Mouse (Mus musculus) neural tube, embryonic 12.5 days (tissue): ENCODE data around the gene Arntl. TPM values are rescaled to one million over a fixed set of nuclear protein-coding genes. Genes with fewer than 3 reads are reported as not detected.

Source experiments
- ATAC-seq: fragments of 200-750 bp; cut with Nextera tagmentation; 2 replicates; pipeline ENCODE4 v1.8.0; 2017; ENCODE audit warnings: low read depth, mild to moderate bottlenecking, moderate TSS enrichment, moderate library complexity; ENCODE audit not compliant: low FRiP score
- H3K27ac ChIP-seq: fragments of 300-500 bp; sonication (generic); 2 replicates; pipeline ENCODE4 v1.5.1; 2016
- H3K27me3 ChIP-seq: fragments of 300-500 bp; sonication (generic); replicated peaks from 2 replicates; pipeline ENCODE4 v1.6.1; 2016; ENCODE audit warnings: mild to moderate bottlenecking
- H3K36me3 ChIP-seq: fragments of 300-500 bp; sonication (generic); 2 replicates; pipeline ENCODE4 v1.6.1; 2016; ENCODE audit warnings: mild to moderate bottlenecking
- H3K4me1 ChIP-seq: fragments of 300-500 bp; sonication (generic); 2 replicates; pipeline ENCODE4 v1.6.1; 2016
- H3K4me2 ChIP-seq: fragments of 300-500 bp; sonication (generic); replicated peaks from 2 replicates; pipeline ENCODE4 v1.6.1; 2016; ENCODE audit warnings: mild to moderate bottlenecking
- H3K4me3 ChIP-seq: fragments of 300-500 bp; sonication (generic); 2 replicates; pipeline ENCODE4 v1.5.1; 2016
- H3K9ac ChIP-seq: fragments of 300-500 bp; sonication (generic); 2 replicates; pipeline ENCODE4 v1.6.1; 2016; ENCODE audit warnings: mild to moderate bottlenecking
- H3K9me3 ChIP-seq: fragments of 300-500 bp; sonication (generic); 2 replicates; pipeline ENCODE4 v1.6.1; 2016; ENCODE audit warnings: mild to moderate bottlenecking
- WGBS: fragments of 180-500 bp; shearing (Covaris S2); methylation state at CpG from one replicate; pipeline ENCODE4 v1.1.7; 2016; 5-methylcytosine and 5-hydroxymethylcytosine counted together
- polyA plus RNA-seq: library from polyadenylated mRNA; unstranded; fragments of >200 nt; fragmentation: Nextera tagmentation; extraction: Ambion mirVana; gene quantifications from 2 replicates; pipeline ENCODE4 v1.2.1, GENCODE M21; 2016

Gene Arntl
- polyA plus RNA-seq, result 7.5 and 7.6 TPM in 2 replicates

GRCm38 (mm10) chr7:113206644-113207470, at the start of gene Arntl:
Arntl (plus strand) TSS chr7:113207465.
- WGBS, result under 1% methylated on average over 52 of the region's 52 CpGs
- Histone ChIP-seq H3K4me2 (peak within 1 kb of the TSS; percentile 84), H3K27me3 (peaks cover 63% of the 10 kb centered on the region), H3K9ac (peak within 1 kb of the TSS; percentile 73), H3K4me1 (peaks cover 13% of the 10 kb centered on the region), H3K27ac (no peak within 1 kb of the TSS; the same call in 1 of the 2 replicates), H3K4me3 (peak within 1 kb of the TSS; percentile 82), H3K9me3 (no peaks in the 10 kb centered on the region), H3K36me3 (no peaks in the 10 kb centered on the region)
- ATAC-seq, result peak; percentile 99

GRCm38 (mm10) chr7:113161077-113161698, 46.1 kb upstream of the Arntl start:
- H3K27me3 ChIP-seq, result no peaks in the 10 kb centered on the region
- WGBS, result 91% methylated on average over 8 of the region's 8 CpGs
- no peak for ATAC-seq

DNA sequence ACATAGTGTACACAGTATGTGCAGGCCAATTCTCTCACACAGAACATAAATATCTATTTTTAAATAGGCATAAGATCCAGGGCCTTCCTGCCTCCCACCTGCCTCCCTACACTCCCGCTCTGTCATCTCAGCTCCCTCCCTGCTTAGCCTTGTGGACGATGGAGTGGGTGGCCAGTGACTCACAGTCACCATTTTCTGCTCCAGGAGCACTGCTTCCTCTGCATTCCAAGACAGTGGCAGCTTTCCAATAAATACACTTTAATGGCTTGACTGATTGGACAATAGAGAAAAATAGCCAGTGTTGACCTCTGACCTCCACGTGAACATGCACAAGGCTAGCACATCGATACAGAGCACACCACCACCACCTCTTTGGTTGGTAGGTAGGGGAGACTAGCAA, 42.5 kb upstream of the Arntl start:
- Histone ChIP-seq H3K9me3 (no peaks in the 10 kb centered on the region), H3K27me3 (no peaks in the 10 kb centered on the region), H3K4me2 (no peak overlapping the region), H3K27ac (no peak overlapping the region), H3K36me3 (no peaks in the 10 kb centered on the region), H3K9ac (no peak overlapping the region), H3K4me3 (no peak overlapping the region), H3K4me1 (no peaks in the 10 kb centered on the region)
- ATAC-seq, result no peak
- WGBS, result 69% methylated on average over 4 of the region's 4 CpGs

More at GRCm38 (mm10) chr7:113161077-113161698, 46.1 kb upstream of the Arntl start:
- Histone ChIP-seq H3K4me1 (no peaks in the 10 kb centered on the region), H3K9ac (no peak overlapping the region), H3K27ac (no peak overlapping the region), H3K4me3 (no peak overlapping the region), H3K36me3 (no peaks in the 10 kb centered on the region), H3K9me3 (no peaks in the 10 kb centered on the region), H3K4me2 (no peak overlapping the region)

GRCm38 (mm10) chr7:113167092-113167491, 40.2 kb upstream of the Arntl start:
- WGBS, result 51% methylated on average over 8 of the region's 8 CpGs
- no peaks in the 10 kb centered on the region for H3K4me1 ChIP-seq
- ATAC-seq, result no peak

DNA sequence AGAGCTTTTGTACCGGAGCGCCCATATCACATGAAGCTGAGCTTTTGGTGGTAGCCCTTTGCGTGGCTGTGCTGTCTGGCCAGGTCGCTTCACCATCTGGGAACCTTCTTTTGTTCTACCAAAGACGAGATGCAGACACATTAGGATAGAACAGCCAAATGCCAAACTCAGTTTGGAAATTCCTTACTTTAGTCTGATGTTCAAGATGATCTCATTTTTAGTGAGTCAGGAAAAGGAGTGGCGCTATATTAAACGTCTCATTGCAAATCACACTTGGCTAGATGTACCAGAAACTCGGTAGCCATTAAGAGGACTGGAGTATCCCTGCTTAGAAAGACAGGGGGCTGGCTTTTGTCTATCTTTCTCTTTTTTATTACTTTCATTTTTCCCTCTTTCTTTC, 38.7 kb upstream of the Arntl start:
- H3K36me3 ChIP-seq, result no peaks in the 10 kb centered on the region
- no peak overlapping the region for H3K4me2 ChIP-seq
- WGBS, result 86% methylated on average over 8 of the region's 8 CpGs
- no peak overlapping the region for H3K27ac ChIP-seq
- H3K4me1 ChIP-seq, result no peaks in the 10 kb centered on the region
- no peak for ATAC-seq
- no peaks in the 10 kb centered on the region for H3K9me3 ChIP-seq
- H3K27me3 ChIP-seq, result no peaks in the 10 kb centered on the region
- H3K4me3 ChIP-seq, result no peak overlapping the region
- no peak overlapping the region for H3K9ac ChIP-seq

More at GRCm38 (mm10) chr7:113167092-113167491, 40.2 kb upstream of the Arntl start:
- Histone ChIP-seq H3K27me3 (no peaks in the 10 kb centered on the region), H3K4me2 (no peak overlapping the region), H3K9ac (no peak overlapping the region), H3K27ac (no peak overlapping the region), H3K9me3 (no peaks in the 10 kb centered on the region), H3K4me3 (no peak overlapping the region), H3K36me3 (no peaks in the 10 kb centered on the region)

- no peaks in the 10 kb centered on the region for H3K36me3 ChIP-seq
- no peak overlapping the region for H3K4me3 ChIP-seq
- no peaks in the 10 kb centered on the region for H3K4me1 ChIP-seq
- H3K27ac ChIP-seq, result no peak overlapping the region
- H3K27me3 ChIP-seq, result no peaks in the 10 kb centered on the region
- WGBS, result 66% methylated on average over 2 of the region's 2 CpGs
- H3K4me2 ChIP-seq, result no peak overlapping the region
- no peak overlapping the region for H3K9ac ChIP-seq
- H3K9me3 ChIP-seq, result no peaks in the 10 kb centered on the region
- no peak for ATAC-seq
Observed at GRCm38 (mm10) chr7:113172425-113172824, 34.8 kb upstream of the Arntl start.

- 84% methylated on average over 4 of the region's 4 CpGs for WGBS
- H3K9me3 ChIP-seq, result no peaks in the 10 kb centered on the region
- no peaks in the 10 kb centered on the region for H3K27me3 ChIP-seq
- H3K4me1 ChIP-seq, result no peaks in the 10 kb centered on the region
- no peak for ATAC-seq
- no peak overlapping the region for H3K4me2 ChIP-seq
- no peaks in the 10 kb centered on the region for H3K36me3 ChIP-seq
- H3K27ac ChIP-seq, result no peak overlapping the region
- no peak overlapping the region for H3K9ac ChIP-seq
- H3K4me3 ChIP-seq, result no peak overlapping the region
Observed at GRCm38 (mm10) chr7:113175481-113175880, 31.8 kb upstream of the Arntl start.

DNA sequence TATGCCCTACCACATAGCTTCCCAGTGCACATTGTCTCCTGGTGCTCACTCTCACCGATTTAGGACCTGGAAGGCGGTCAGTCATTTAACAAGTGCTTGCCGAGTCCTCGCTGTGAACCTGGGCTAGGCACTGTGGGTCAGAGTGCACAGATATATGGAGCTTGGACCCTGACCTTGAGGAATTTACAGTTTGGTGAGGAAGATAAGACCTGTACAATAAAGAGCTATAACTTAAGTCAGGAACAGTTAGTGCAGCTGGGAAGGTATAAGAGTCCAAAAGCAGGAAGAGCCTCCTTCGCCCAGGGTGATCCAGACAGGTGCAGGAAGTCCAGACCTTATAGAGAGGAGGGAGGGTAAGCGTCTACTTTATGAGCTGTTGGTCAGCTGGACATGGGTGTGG, 29.2 kb upstream of the Arntl start:
- H3K27ac ChIP-seq, result no peak overlapping the region
- ATAC-seq, result no peak
- H3K36me3 ChIP-seq, result no peaks in the 10 kb centered on the region
- H3K9ac ChIP-seq, result no peak overlapping the region
- H3K9me3 ChIP-seq, result no peaks in the 10 kb centered on the region
- no peaks in the 10 kb centered on the region for H3K27me3 ChIP-seq
- H3K4me3 ChIP-seq, result no peak overlapping the region
- no peaks in the 10 kb centered on the region for H3K4me1 ChIP-seq
- H3K4me2 ChIP-seq, result no peak overlapping the region
- WGBS, result 94% methylated on average over 6 of the region's 6 CpGs

DNA sequence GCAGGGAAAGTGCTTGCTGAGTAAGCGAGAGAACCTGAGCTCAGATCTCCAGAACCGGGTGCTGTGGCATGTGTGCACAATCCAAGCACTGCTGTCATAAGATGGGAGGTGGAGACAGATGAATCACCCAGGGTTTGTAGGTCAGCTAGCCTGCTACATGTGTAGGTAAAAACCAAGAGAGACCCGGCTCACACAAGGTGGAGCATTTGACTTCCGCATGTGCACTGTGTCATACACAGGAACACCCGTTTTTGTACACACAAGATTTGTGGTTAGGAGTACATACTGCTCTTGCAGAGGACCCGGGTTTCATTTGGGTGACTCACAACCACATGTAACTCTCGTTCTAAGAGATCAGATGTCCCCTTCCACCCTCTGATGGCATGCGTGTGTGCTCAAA, 23.5 kb upstream of the Arntl start:
- 93% methylated on average over 8 of the region's 8 CpGs for WGBS
- ATAC-seq, result no peak
- no peak overlapping the region for H3K4me3 ChIP-seq

GRCm38 (mm10) chr7:113185056-113185455, 22.2 kb upstream of the Arntl start:
- no peaks in the 10 kb centered on the region for H3K27me3 ChIP-seq
- no peak overlapping the region for H3K4me3 ChIP-seq
- H3K36me3 ChIP-seq, result no peaks in the 10 kb centered on the region
- no peak for ATAC-seq
- H3K4me2 ChIP-seq, result no peak overlapping the region
- no peaks in the 10 kb centered on the region for H3K4me1 ChIP-seq
- H3K27ac ChIP-seq, result no peak overlapping the region
- no peak overlapping the region for H3K9ac ChIP-seq
- no peaks in the 10 kb centered on the region for H3K9me3 ChIP-seq

More for the DNA sequence above, 23.5 kb upstream of the Arntl start:
- Histone ChIP-seq H3K9me3 (no peaks in the 10 kb centered on the region), H3K4me2 (no peak overlapping the region), H3K27me3 (no peaks in the 10 kb centered on the region), H3K4me1 (no peaks in the 10 kb centered on the region), H3K9ac (no peak overlapping the region), H3K27ac (no peak overlapping the region), H3K36me3 (no peaks in the 10 kb centered on the region)

GRCm38 (mm10) chr7:113186041-113186800, 21.0 kb upstream of the Arntl start:
- no peak overlapping the region for H3K4me2 ChIP-seq
- H3K27ac ChIP-seq, result no peak overlapping the region
- ATAC-seq, result no peak
- WGBS, result 55% methylated on average over 10 of the region's 10 CpGs
- no peaks in the 10 kb centered on the region for H3K36me3 ChIP-seq
- H3K27me3 ChIP-seq, result no peaks in the 10 kb centered on the region
- H3K9me3 ChIP-seq, result no peaks in the 10 kb centered on the region
- no peak overlapping the region for H3K9ac ChIP-seq
- no peak overlapping the region for H3K4me3 ChIP-seq
- H3K4me1 ChIP-seq, result no peaks in the 10 kb centered on the region

DNA sequence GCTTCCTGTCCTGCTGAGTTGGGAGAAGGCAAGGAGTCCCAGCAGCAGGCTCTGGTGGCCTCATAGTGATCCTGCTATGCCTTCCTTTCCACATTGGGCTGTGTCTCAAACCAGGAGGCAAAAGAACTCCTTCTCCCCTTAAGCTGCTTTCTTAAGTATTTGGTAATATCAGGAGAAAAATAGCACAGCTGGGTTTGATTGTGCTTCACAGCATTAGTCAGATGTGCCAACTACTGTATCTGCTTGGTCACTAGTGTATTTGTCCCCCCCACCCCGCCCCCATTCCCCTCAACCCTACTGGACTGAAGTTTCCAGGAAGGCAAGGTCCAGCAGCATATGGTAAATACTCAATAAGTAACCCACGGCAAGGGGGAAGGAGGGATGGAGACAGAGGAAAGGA, 19.2 kb upstream of the Arntl start:
- WGBS, result 58% methylated on average over 2 of the region's 2 CpGs

More for the DNA sequence above, 19.2 kb upstream of the Arntl start:
- no peaks in the 10 kb centered on the region for H3K4me1 ChIP-seq
- ATAC-seq, result no peak
- H3K27me3 ChIP-seq, result no peaks in the 10 kb centered on the region
- H3K9ac ChIP-seq, result no peak overlapping the region
- no peaks in the 10 kb centered on the region for H3K9me3 ChIP-seq
- H3K27ac ChIP-seq, result no peak overlapping the region
- H3K4me2 ChIP-seq, result no peak overlapping the region
- H3K36me3 ChIP-seq, result no peaks in the 10 kb centered on the region
- no peak overlapping the region for H3K4me3 ChIP-seq
